Mouse (Mus musculus) lung, embryonic 16.5 days (tissue): ENCODE measurements at regions not wholly inside any gene's neighbourhood (a gene's known extent, or its start where the extent isn't known, plus 50 kb on each side); places are given as distances from the start of the nearest gene placed in this dataset.

Experiments used
- ATAC-seq: fragments of 200-750 bp; cut with Nextera tagmentation; 2 replicates; pipeline ENCODE4 v1.8.0; 2017; ENCODE audit warnings: low read depth, mild to moderate bottlenecking, moderate library complexity
- H3K27ac ChIP-seq: fragments of 300-500 bp; sonication (generic); 2 replicates; pipeline ENCODE4 v1.5.1; 2014; ENCODE audit warnings: mild to moderate bottlenecking, control low read depth, low read length
- H3K27me3 ChIP-seq: fragments of 300-500 bp; sonication (generic); 2 replicates; pipeline ENCODE4 v1.6.1; 2014; ENCODE audit warnings: low read depth, low read length, mixed read lengths; ENCODE audit not compliant: control insufficient read depth, insufficient read depth
- H3K36me3 ChIP-seq: fragments of 300-500 bp; sonication (generic); 2 replicates; pipeline ENCODE4 v1.6.1; 2014; ENCODE audit warnings: low read length; ENCODE audit not compliant: control insufficient read depth, insufficient read depth
- H3K4me1 ChIP-seq: fragments of 300-500 bp; sonication (generic); replicated peaks from 2 replicates; pipeline ENCODE4 v1.6.1; 2014; ENCODE audit warnings: low read length, mixed read lengths; ENCODE audit not compliant: control insufficient read depth, insufficient read depth
- H3K4me2 ChIP-seq: fragments of 300-500 bp; sonication (generic); 2 replicates; pipeline ENCODE4 v1.6.1; 2014; ENCODE audit warnings: low read depth, low read length, control low read depth
- H3K4me3 ChIP-seq: fragments of 300-500 bp; sonication (generic); 2 replicates; pipeline ENCODE4 v1.5.1; 2014; ENCODE audit warnings: mild to moderate bottlenecking, low read length, control low read depth
- H3K9ac ChIP-seq: fragments of 300-500 bp; sonication (generic); 2 replicates; pipeline ENCODE4 v1.6.1; 2014; ENCODE audit warnings: low read length, control low read depth
- H3K9me3 ChIP-seq: fragments of 300-500 bp; sonication (generic); 2 replicates; pipeline ENCODE4 v1.6.1; 2016; ENCODE audit warnings: low read length; ENCODE audit not compliant: control insufficient read depth
- WGBS: fragments of 180-500 bp; shearing (Covaris S2); extraction: QIAGEN DNeasy Blood & Tissue Kit; methylation state at CpG from one replicate; pipeline ENCODE4 v1.1.7; 2014; 5-methylcytosine and 5-hydroxymethylcytosine counted together

DNA sequence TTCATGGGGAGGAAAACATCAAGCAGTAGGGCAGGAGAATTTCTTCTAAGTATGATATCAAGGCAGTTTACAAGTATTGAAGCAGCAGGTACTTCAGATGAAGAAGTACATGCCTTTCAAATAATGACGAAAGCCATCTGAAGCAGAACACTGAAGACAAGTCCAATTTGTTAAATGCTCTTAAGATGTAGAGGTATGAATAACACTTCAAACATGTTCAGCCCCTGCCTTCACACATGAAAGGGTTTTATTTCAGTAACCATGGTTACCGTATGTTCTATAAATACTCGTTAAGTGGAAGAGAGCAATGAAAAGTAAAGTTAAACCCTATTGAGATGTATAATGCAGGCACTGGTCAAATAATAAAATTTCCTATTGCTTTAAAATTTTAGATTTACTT is 101.8 kb downstream of the Mospd2 start:
- Histone ChIP-seq H3K4me2 (no peak overlapping the region), H3K27me3 (no peaks in the 10 kb centered on the region; the same call in 1 of the 2 replicates), H3K36me3 (no peaks in the 10 kb centered on the region), H3K27ac (no peak overlapping the region), H3K9ac (no peak overlapping the region), H3K9me3 (no peaks in the 10 kb centered on the region), H3K4me1 (no peaks in the 10 kb centered on the region), H3K4me3 (no peak overlapping the region)
- WGBS: 69% methylated on average over 3 of the region's 3 CpGs
- ATAC-seq: peak; percentile 61

DNA sequence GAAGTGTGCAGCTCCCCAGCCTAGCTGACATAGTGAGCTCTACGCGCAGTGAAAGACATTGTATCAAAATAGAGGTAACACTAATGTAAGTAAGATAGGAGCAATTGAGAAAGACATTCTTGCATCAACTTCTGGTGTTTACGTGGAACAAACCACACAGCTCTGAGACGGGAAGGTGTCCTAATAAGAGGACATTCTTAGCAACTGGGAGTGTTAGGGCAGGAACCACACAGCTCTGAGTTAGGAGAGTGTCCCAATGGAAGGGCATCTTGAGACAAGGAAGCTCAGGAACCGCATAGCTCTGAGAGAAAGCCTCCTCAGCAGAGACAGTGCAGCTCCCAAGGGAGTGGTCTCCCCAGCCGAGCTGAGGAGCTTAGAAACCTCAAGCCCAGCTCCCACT is 139.8 kb downstream of the Mospd2 start:
- Histone ChIP-seq H3K4me3 (no peak overlapping the region), H3K27me3 (no peaks in the 10 kb centered on the region), H3K9ac (no peak overlapping the region), H3K27ac (no peak overlapping the region), H3K9me3 (no peaks in the 10 kb centered on the region), H3K4me2 (no peak overlapping the region), H3K4me1 (no peaks in the 10 kb centered on the region), H3K36me3 (no peaks in the 10 kb centered on the region)
- ATAC-seq: no peak
- 80% methylated on average over 6 of the region's 6 CpGs for WGBS

DNA sequence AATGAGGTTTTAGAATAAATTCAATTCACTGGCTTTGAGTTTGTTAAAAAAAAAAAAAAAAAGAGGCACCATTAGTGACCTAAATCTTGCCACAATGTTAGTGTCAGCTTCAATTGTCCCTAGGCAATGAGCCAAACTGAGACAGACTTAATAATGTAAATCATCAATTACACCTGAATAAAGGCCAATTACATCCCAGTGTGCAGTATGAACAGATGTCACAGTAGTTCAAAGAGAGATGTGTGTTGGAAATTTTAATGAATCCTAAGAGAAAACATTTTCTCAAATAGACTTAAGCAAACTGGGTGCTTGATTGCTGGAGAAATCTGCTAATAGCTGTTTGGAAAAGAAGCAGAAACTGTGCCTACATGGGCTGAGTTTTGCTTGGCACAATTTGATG is 159.3 kb downstream of the Mospd2 start:
- no peaks in the 10 kb centered on the region for H3K27me3 ChIP-seq
- H3K4me3 ChIP-seq: no peak overlapping the region
- ATAC-seq: no peak
- H3K9me3 ChIP-seq: no peaks in the 10 kb centered on the region
- no peaks in the 10 kb centered on the region for H3K4me1 ChIP-seq
- H3K4me2 ChIP-seq: no peak overlapping the region
- H3K36me3 ChIP-seq: no peaks in the 10 kb centered on the region
- H3K9ac ChIP-seq: no peak overlapping the region
- no peak overlapping the region for H3K27ac ChIP-seq

DNA sequence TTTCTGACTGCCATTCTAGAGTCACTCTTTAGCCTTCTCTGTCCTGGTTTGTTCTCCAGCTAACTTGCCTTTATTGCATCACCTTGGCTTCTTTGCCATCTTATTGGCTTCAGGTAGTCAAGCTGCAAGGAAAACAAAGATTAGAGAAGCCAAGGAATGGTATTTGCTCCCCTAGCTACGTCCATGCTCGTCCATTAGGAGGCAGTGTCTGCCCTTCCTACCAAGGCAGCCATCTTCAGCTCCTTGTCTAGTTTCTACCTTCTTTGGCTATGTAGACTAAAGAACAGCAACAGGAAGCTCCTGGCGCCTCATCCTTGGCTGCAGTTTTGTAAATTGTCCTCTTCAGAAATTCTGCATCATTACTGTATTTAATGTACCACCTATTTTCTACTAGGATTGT is 192.9 kb downstream of the Mospd2 start:
- H3K27ac ChIP-seq: no peak overlapping the region
- no peaks in the 10 kb centered on the region for H3K27me3 ChIP-seq
- no peaks in the 10 kb centered on the region for H3K36me3 ChIP-seq
- no peak overlapping the region for H3K4me2 ChIP-seq
- no peak overlapping the region for H3K4me3 ChIP-seq
- H3K9me3 ChIP-seq: no peaks in the 10 kb centered on the region
- no peak overlapping the region for H3K9ac ChIP-seq
- H3K4me1 ChIP-seq: no peaks in the 10 kb centered on the region
- WGBS: 47% methylated on average over 3 of the region's 3 CpGs
- no peak for ATAC-seq

DNA sequence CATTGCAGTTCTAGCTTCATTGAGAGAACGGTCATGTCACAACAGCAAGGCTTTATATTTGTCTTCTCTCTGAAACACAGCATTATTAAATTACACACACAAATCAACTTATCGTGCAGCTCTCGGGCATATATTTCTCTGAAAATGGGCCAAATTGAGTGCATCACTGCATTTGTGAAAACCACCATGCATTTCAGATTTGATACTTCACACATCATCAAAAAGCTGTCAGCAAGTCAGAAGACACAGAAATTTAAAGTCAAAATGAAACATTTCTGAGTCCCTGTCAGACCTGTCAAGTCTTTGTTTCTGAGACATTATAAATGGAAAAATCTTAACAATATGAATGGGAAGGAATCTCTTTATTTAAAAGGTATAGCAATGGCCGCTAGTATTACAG is 215.3 kb downstream of the Mospd2 start:
- no peak overlapping the region for H3K4me3 ChIP-seq
- no peaks in the 10 kb centered on the region for H3K9me3 ChIP-seq
- H3K4me2 ChIP-seq: no peak overlapping the region
- no peaks in the 10 kb centered on the region for H3K36me3 ChIP-seq
- ATAC-seq: no peak
- H3K27me3 ChIP-seq: no peaks in the 10 kb centered on the region
- 75% methylated on average over 4 of the region's 4 CpGs for WGBS
- no peaks in the 10 kb centered on the region for H3K4me1 ChIP-seq
- H3K9ac ChIP-seq: no peak overlapping the region
- no peak overlapping the region for H3K27ac ChIP-seq

DNA sequence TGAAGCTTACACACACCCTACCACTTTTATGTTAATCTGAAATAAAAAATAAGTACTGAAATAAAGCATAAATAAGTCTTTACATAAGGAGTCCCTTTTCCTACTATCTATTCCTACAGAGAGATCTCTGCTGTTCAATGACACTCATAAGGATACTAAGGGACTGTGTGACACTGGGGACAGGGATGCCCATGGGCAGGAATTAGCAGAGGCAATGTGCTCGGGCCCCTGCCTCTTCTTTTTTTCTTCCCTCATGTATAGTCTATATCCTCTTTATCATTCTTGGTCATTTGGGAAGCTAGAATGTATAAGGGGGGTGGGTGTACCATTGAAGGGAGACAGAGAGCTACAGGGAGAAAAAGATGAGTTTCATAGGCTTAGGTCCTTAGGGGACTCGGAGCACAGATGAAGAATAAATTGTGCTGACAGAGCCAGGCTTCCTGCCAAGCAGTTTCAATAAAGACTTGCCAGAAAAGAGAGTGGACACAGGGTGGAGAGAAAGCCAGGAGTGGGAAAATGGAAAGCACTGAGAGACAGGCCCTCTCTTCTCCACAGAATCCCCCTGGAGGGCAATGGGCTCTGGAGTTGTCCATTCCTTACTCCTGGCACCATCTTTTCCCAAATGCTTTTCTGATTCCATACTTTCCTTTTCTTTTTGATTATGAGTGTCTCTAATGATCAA is 216.3 kb downstream of the Mospd2 start:
- Histone ChIP-seq H3K4me2 (no peak overlapping the region), H3K4me1 (no peaks in the 10 kb centered on the region), H3K36me3 (no peaks in the 10 kb centered on the region), H3K27me3 (no peaks in the 10 kb centered on the region), H3K27ac (no peak overlapping the region), H3K9ac (no peak overlapping the region), H3K4me3 (no peak overlapping the region), H3K9me3 (no peaks in the 10 kb centered on the region)
- ATAC-seq: peak; percentile 97
- 32% methylated on average over 2 of the region's 2 CpGs for WGBS

DNA sequence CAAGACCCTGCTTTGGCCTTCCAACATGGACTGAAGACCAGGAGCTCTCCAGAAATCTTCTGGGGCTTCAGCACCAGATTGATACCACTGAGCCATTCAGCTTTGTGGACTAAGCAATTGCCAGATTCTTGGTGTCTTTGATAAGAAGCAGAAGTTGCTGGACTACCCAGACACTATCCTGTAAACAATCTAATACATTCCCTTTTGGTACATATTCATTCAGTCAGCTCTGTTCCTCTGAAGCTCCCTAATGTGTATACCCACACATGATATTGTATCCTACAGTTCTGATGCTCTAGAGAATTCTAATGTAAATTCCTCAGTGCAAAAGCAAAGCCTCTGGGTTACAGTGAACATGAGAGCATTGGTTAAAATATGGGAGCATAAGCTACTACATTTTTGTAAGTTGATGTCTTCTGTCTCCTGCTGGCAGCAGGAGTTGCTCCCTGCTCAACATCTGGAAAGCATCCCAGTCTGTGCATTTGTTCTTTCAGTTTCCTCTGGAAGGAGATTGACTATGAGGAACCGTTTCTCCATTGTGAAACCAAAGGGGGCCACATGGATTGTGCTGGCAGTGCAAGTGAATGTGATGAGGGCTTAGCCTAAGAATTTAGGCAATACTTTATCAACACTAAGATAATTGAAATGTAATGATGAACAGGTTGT is 234.5 kb downstream of the Mospd2 start:
- Histone ChIP-seq H3K9ac (no peak overlapping the region), H3K4me2 (no peak overlapping the region), H3K9me3 (no peaks in the 10 kb centered on the region), H3K27ac (no peak overlapping the region), H3K4me1 (no peaks in the 10 kb centered on the region), H3K36me3 (no peaks in the 10 kb centered on the region), H3K4me3 (no peak overlapping the region), H3K27me3 (no peaks in the 10 kb centered on the region)
- peak; percentile 84 for ATAC-seq
- whole genome bisulfite sequencing: 28% methylated on average over 1 of the region's 1 CpGs
